Mouse (Mus musculus) right cerebral cortex, adult 2 months (tissue): ENCODE measurements around the gene Lrrc75b.
A peak's percentile ranks its signal among the peaks of the same experiment; 100 is the strongest.
"Not testable (repeated sequence)": the region's sequence is repeated elsewhere in the genome, so short reads cannot be mapped to it uniquely, and the experiment has no call there.

Experiments
- DNase-seq, 2 experiments: peaks; one replicate each; pipeline ENCODE4 v3.0.0; 2021 to 2022; ENCODE audit warnings: low spot score in 2 of 2

Lrrc75b gene

GRCm38 (mm10) chr10:75568029-75568428 lies 7.9 kb upstream of the Lrrc75b start:
- DNase-seq = no peak

- not testable (repeated sequence) for DNase-seq
These were observed 6.6 kb upstream of the Lrrc75b start for GRCm38 (mm10) chr10:75566765-75567164.

- no peak for DNase-seq
These were observed 6.2 kb upstream of the Lrrc75b start for GRCm38 (mm10) chr10:75566321-75566720.

GRCm38 (mm10) chr10:75565906-75566305 lies 5.8 kb upstream of the Lrrc75b start:
- DNase-seq = no peak

GRCm38 (mm10) chr10:75565436-75565835 lies 5.3 kb upstream of the Lrrc75b start:
- no peak for DNase-seq

GRCm38 (mm10) chr10:75564687-75565265 lies 4.6 kb upstream of the Lrrc75b start:
- no peak for DNase-seq

GRCm38 (mm10) chr10:75562596-75562995 lies 2.5 kb upstream of the Lrrc75b start:
- no peak for DNase-seq

- no peak for DNase-seq
These were observed 1.0 kb upstream of the Lrrc75b start, which contains the start of gene Ggt1 for GRCm38 (mm10) chr10:75561071-75561654. Ggt1 (plus strand) TSS chr10:75561604.

- no peak for DNase-seq
These were observed 394 bp upstream of the Lrrc75b start for GRCm38 (mm10) chr10:75560549-75560899.

- DNase-seq = no peak
These were observed 972 bp downstream of the Lrrc75b start for GRCm38 (mm10) chr10:75559041-75559675.

GRCm38 (mm10) chr10:75558515-75558914 lies 1.6 kb downstream of the Lrrc75b start:
- DNase-seq = peak; percentile 27 to 40

GRCm38 (mm10) chr10:75556026-75556425 lies 4.1 kb downstream of the Lrrc75b start:
- DNase-seq = peak; percentile 50 to 64

GRCm38 (mm10) chr10:75555557-75555956 lies 4.6 kb downstream of the Lrrc75b start:
- no peak for DNase-seq

- no peak for DNase-seq
These were observed 6.0 kb downstream of the Lrrc75b start for GRCm38 (mm10) chr10:75554090-75554489.

- DNase-seq = no peak
These were observed 7.3 kb downstream of the Lrrc75b start for GRCm38 (mm10) chr10:75552701-75553450.

- no peak for DNase-seq
These were observed 8.0 kb downstream of the Lrrc75b start for GRCm38 (mm10) chr10:75552106-75552505.

- no peak for DNase-seq
These were observed 9.0 kb downstream of the Lrrc75b start for GRCm38 (mm10) chr10:75551175-75551574.

- DNase-seq = no peak
These were observed 10.2 kb downstream of the Lrrc75b start for GRCm38 (mm10) chr10:75549886-75550285.

- peak; percentile 27 to 39 for DNase-seq
These were observed 11.6 kb downstream of the Lrrc75b start for GRCm38 (mm10) chr10:75548486-75548885.

- DNase-seq = no peak
These were observed 12.2 kb downstream of the Lrrc75b start for GRCm38 (mm10) chr10:75547901-75548300.

GRCm38 (mm10) chr10:75536123-75536522 lies 24.0 kb downstream of the Lrrc75b start:
- DNase-seq = no peak

GRCm38 (mm10) chr10:75535423-75535822 lies 24.7 kb downstream of the Lrrc75b start:
- DNase-seq = no peak

GRCm38 (mm10) chr10:75534934-75535333 lies 25.2 kb downstream of the Lrrc75b start:
- DNase-seq = no peak
